Mouse (Mus musculus): Measurements from ENCODE around the gene Prr15l. TPM values are rescaled to one million over a fixed set of nuclear protein-coding genes. Genes with fewer than 3 reads are reported as not detected.

Gene Prr15l
- polyA plus RNA-seq, 1 experiment from 2014 or later, result 0.27 TPM

DNA sequence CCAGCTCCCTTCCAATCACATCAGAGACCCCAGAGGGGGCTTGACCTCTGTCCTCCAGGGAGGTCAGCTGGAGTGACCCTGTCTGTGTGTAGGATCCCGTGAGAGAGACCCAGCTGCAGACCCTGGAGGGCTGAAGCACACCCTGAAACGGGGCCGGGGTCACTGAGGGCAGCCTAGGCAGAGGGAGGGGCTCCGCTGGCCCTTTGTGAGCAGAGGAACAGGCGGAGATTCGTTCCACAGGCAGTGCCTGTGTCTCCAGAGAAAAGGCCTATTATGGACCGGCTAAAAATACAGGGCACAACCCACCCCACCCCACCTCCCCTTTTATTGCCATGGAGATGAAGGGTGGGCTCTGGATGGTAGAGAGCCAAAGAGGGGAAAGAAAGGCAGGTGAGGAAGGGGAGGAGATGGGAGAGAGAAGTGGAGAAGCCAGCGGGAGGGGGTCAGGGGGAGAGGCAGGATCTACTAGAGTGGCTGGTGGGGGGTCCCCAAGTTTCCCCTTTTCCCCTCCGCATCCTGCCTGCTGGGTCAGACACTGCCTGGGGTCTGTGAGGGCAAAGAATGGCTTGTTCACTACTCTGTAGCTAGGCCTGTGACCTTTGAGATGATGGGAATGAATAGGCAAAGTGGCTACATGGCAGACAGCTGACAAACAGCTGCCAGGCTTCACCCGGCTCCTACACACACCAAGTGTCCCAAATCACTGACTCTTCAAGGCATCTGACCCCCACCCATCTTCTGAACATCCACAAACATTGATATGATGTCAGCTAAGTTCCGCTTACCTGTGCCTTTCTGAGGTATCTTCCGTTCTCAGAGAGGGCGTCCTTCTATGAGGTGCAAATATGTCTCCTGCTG is 28.2 kb upstream of the Prr15l start:
- Histone ChIP-seq H3K27ac (ENCODE audit: low read length) (peak overlapping the region; percentile 67; the same call in 1 of the 2 replicates), H3K4me3 (replicated peaks; ENCODE audit: low read length) (no peak overlapping the region), H3K4me2 (ENCODE audit: low read length) (no peak overlapping the region; the same call in 1 of the 2 replicates), H3K9ac (replicated peaks; ENCODE audit: low read depth, low read length) (peak overlapping the region; percentile 37), H3K27me3 (replicated peaks; ENCODE audit: control insufficient read depth, insufficient read depth, low read length) (no peaks in the 10 kb centered on the region), H3K36me3 (ENCODE audit: control insufficient read depth, insufficient read depth) (no peaks in the 10 kb centered on the region), H3K9me3 (ENCODE audit: control insufficient read depth, low read length) (no peaks in the 10 kb centered on the region), H3K4me1 (replicated peaks; ENCODE audit: control insufficient read depth, insufficient read depth, low read length) (peaks cover 51% of the 10 kb centered on the region)
- ATAC-seq, result no peak
- 24% methylated on average over 13 of the region's 13 CpGs for WGBS

DNA sequence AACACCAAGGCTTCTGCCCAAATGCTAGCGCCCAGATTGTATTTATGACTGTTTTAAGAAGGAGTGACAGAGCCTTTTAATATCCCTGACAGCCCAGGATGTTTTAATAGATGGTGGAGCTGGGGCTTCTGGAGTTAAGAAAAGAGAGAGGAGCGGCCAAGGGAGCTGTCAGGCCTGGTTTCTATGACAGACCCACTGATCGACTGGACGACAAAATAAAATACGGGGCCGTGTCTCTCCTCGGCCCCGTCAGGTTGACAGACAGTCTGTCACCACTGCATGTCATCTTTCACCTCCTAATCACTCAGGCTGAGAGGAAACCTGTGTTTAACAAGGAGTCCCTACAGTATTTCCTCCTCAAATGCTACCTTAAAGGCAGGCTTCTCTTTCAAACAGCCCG is 26.6 kb upstream of the Prr15l start:
- H3K9me3 ChIP-seq (ENCODE audit: control insufficient read depth, low read length), result no peaks in the 10 kb centered on the region
- peaks cover 52% of the 10 kb centered on the region for H3K4me1 ChIP-seq (replicated peaks; ENCODE audit: control insufficient read depth, insufficient read depth, low read length)
- H3K36me3 ChIP-seq (ENCODE audit: control insufficient read depth, insufficient read depth), result no peaks in the 10 kb centered on the region
- no peaks in the 10 kb centered on the region for H3K27me3 ChIP-seq (replicated peaks; ENCODE audit: control insufficient read depth, insufficient read depth, low read length)
- WGBS, result 33% methylated on average over 9 of the region's 9 CpGs
- ATAC-seq, result no peak
- no peak overlapping the region for H3K9ac ChIP-seq (replicated peaks; ENCODE audit: low read depth, low read length)
- no peak overlapping the region for H3K4me3 ChIP-seq (replicated peaks; ENCODE audit: low read length)
- peak overlapping the region; percentile 38 for H3K27ac ChIP-seq (ENCODE audit: low read length)
- no peak overlapping the region for H3K4me2 ChIP-seq (ENCODE audit: low read length)

DNA sequence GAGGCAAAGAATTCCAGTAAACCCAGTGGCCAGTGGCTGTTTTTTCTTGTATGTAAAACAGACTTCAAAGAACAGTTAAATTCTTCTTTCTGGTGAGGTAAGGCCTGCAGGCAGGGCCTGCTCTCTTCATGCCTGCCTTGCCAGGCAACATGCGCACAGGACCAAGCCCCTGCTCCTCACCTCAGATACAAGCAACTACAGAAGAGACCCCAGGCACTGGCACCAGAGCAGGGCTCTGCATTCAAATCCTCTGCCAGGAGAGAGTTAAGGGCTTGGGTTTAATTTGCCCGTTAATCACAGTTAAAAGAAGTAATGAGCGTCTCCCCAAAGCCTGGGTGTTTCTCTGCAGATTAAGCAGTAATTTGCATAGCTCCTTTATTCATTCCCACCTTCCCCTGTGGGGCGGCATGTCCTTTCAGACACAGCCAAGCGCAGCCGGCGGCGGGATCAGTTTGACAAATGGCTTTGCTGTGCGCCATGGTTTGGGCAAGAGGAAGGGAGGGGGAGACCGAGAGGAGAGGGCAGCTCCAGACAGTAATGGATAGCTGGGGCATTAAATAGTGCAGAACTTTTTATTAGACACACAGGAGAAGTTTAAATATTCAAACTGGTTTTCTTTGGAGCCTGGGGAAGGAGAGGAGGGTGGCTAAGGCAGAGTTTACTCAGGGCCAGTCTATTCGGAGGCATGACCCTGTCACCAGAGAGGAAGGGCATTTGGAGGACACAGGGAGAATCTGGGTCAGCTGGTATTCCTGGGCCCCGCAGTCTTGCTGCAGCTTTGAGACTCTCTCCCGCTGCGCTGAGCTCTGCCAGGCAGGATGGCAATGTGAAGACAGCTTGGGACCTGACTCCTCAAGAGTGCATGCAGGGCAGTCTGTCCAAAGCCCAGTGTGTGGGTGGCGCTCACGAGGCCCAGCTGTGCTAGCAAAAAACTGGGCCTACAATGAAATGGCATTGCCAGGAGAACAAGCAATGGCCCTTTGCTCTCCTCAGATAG is 25.0 kb upstream of the Prr15l start:
- WGBS, result 4% methylated on average over 16 of the region's 16 CpGs
- Histone ChIP-seq H3K9ac (replicated peaks; ENCODE audit: low read depth, low read length) (0 out of 2 replicates have a peak overlapping the region, but pooled peaks have one; percentile 27), H3K4me1 (replicated peaks; ENCODE audit: control insufficient read depth, insufficient read depth, low read length) (peaks cover 49% of the 10 kb centered on the region)

DNA sequence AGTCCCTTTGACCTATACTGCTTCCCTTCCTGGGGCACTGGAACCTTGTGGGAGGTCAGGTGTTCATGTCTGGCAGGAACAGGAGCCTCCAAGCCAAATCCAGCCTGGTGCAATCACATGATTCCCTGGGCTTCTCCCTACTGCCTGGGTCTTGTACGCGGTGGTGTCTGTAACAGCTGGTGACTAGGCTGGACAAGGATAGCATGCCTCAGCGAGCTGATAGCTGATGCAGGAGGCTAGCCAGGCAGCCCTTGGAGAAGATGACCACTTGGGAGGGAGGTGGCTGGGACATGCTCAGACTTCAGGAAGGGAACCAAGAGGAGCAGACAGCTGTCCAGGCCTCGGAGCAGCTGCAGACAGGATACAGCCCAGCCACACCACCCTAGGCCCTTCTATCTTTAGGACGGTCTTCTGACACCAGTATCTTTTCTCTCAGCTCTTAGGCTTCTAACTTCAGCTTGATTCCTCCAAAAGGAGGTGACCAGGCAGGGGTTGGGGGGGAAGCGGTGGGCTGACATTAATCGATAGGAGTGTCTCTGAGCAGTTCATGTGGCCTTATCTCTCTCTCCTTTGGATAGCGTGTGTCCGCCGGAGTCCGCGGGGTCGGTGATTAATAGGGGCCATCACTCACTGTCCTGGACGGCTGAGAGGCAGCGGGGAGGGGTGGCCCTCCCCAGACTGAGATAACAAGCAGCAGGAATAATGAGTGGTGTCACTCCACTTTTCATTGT is 21.3 kb upstream of the Prr15l start:
- no peak overlapping the region for H3K9ac ChIP-seq (replicated peaks; ENCODE audit: low read depth, low read length)
- no peak overlapping the region for H3K4me2 ChIP-seq (ENCODE audit: low read length)
- H3K27me3 ChIP-seq (replicated peaks; ENCODE audit: control insufficient read depth, insufficient read depth, low read length), result no peaks in the 10 kb centered on the region
- peaks cover 15% of the 10 kb centered on the region for H3K36me3 ChIP-seq (ENCODE audit: control insufficient read depth, insufficient read depth)
- no peak overlapping the region for H3K4me3 ChIP-seq (replicated peaks; ENCODE audit: low read length)
- peaks cover 28% of the 10 kb centered on the region for H3K4me1 ChIP-seq (replicated peaks; ENCODE audit: control insufficient read depth, insufficient read depth, low read length)
- no peaks in the 10 kb centered on the region for H3K9me3 ChIP-seq (ENCODE audit: control insufficient read depth, low read length)
- WGBS, result 64% methylated on average over 15 of the region's 15 CpGs
- no peak overlapping the region for H3K27ac ChIP-seq (ENCODE audit: low read length)
- no peak for ATAC-seq

More for the DNA sequence above, 25.0 kb upstream of the Prr15l start:
- Histone ChIP-seq H3K4me3 (replicated peaks; ENCODE audit: low read length) (no peak overlapping the region), H3K4me2 (ENCODE audit: low read length) (no peak overlapping the region), H3K27me3 (replicated peaks; ENCODE audit: control insufficient read depth, insufficient read depth, low read length) (no peaks in the 10 kb centered on the region), H3K27ac (ENCODE audit: low read length) (peak overlapping the region; percentile 91), H3K36me3 (ENCODE audit: control insufficient read depth, insufficient read depth) (0 out of 2 replicates have a peak, but pooled peaks cover 3% of the 10 kb centered on the region), H3K9me3 (ENCODE audit: control insufficient read depth, low read length) (no peaks in the 10 kb centered on the region)
- peak; percentile 92 for ATAC-seq

DNA sequence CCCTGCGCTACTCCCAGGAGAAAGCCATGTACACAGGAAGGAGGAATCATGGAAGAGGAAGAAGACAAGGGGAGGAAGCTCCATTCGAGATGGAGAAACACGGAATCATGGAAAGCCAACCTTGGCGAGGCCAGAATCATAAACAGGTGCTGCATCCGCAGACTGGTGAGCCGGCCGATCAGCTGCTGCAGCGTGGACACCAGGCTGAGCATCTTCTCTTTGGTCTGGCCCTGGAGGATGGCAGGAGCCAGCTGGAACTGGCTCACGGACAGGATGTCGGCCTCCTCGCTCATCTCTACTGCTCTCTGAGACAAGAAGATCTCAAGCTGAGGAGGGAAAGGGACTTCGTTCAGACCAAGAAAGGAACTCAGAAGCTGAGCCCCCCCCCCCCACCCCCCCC is 19.3 kb upstream of the Prr15l start:
- Histone ChIP-seq H3K27me3 (replicated peaks; ENCODE audit: control insufficient read depth, insufficient read depth, low read length) (no peaks in the 10 kb centered on the region), H3K9me3 (ENCODE audit: control insufficient read depth, low read length) (no peaks in the 10 kb centered on the region), H3K4me2 (ENCODE audit: low read length) (no peak overlapping the region), H3K4me3 (replicated peaks; ENCODE audit: low read length) (no peak overlapping the region), H3K4me1 (replicated peaks; ENCODE audit: control insufficient read depth, insufficient read depth, low read length) (peaks cover 8% of the 10 kb centered on the region), H3K9ac (replicated peaks; ENCODE audit: low read depth, low read length) (no peak overlapping the region), H3K36me3 (ENCODE audit: control insufficient read depth, insufficient read depth) (peaks cover 15% of the 10 kb centered on the region), H3K27ac (ENCODE audit: low read length) (no peak overlapping the region)
- 93% methylated on average over 12 of the region's 12 CpGs for WGBS
- ATAC-seq, result no peak

DNA sequence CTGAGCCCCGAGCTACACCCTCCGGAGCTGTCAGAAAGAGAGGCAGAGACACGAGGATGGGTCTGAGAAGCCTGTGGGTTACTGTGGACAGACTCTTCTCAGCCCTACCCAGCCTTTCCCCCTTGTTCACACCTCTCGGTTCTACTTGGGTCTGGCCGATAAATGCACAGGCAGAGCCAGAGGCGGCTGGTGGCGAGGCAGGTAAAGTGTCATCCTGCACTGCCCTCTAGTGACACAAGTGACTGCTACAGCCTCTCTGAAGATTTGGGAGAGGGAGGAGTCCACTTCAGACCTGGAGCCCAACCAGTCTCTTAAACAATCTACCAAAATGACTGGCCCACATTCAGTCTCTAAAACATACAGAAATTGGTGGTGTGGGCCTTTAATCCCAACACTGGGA is 17.9 kb upstream of the Prr15l start:
- H3K27me3 ChIP-seq (replicated peaks; ENCODE audit: control insufficient read depth, insufficient read depth, low read length), result no peaks in the 10 kb centered on the region
- H3K27ac ChIP-seq (ENCODE audit: low read length), result no peak overlapping the region
- ATAC-seq, result peak; percentile 74
- H3K9ac ChIP-seq (replicated peaks; ENCODE audit: low read depth, low read length), result peak overlapping the region; percentile 4; the same call in 1 of the 2 replicates
- H3K4me3 ChIP-seq (replicated peaks; ENCODE audit: low read length), result no peak overlapping the region
- H3K4me2 ChIP-seq (ENCODE audit: low read length), result no peak overlapping the region
- H3K36me3 ChIP-seq (ENCODE audit: control insufficient read depth, insufficient read depth), result peaks cover 15% of the 10 kb centered on the region
- no peaks in the 10 kb centered on the region for H3K9me3 ChIP-seq (ENCODE audit: control insufficient read depth, low read length)
- peaks cover 7% of the 10 kb centered on the region for H3K4me1 ChIP-seq (replicated peaks; ENCODE audit: control insufficient read depth, insufficient read depth, low read length)
- 27% methylated on average over 7 of the region's 7 CpGs for WGBS

DNA sequence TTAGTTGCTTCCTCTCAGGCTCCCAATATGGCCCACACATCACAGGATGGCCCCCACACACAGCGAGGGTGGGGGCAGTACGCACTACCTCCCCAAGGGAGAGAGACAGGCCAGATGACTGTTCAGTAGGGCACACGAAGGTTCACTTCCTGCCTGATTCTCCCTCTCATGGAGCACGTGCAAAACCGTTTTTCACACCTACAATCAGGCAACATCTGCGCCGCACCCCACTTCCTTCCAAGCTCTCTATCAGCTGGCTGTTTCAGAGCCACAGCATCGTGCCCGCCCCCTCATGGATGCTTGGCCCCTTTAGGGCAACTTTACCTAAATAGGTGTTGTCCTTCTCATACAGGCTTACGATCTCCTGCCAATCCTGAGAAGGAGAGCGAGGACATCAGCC is 15.2 kb upstream of the Prr15l start:
- H3K4me2 ChIP-seq (ENCODE audit: low read length), result no peak overlapping the region
- peaks cover 14% of the 10 kb centered on the region for H3K36me3 ChIP-seq (ENCODE audit: control insufficient read depth, insufficient read depth)
- ATAC-seq, result no peak
- H3K4me3 ChIP-seq (replicated peaks; ENCODE audit: low read length), result no peak overlapping the region
- H3K9ac ChIP-seq (replicated peaks; ENCODE audit: low read depth, low read length), result no peak overlapping the region
- H3K4me1 ChIP-seq (replicated peaks; ENCODE audit: control insufficient read depth, insufficient read depth, low read length), result peaks cover 12% of the 10 kb centered on the region
- no peak overlapping the region for H3K27ac ChIP-seq (ENCODE audit: low read length)
- WGBS, result 93% methylated on average over 11 of the region's 11 CpGs
- H3K27me3 ChIP-seq (replicated peaks; ENCODE audit: control insufficient read depth, insufficient read depth, low read length), result 0 out of 2 replicates have a peak, but pooled peaks cover 3% of the 10 kb centered on the region
- no peaks in the 10 kb centered on the region for H3K9me3 ChIP-seq (ENCODE audit: control insufficient read depth, low read length)

DNA sequence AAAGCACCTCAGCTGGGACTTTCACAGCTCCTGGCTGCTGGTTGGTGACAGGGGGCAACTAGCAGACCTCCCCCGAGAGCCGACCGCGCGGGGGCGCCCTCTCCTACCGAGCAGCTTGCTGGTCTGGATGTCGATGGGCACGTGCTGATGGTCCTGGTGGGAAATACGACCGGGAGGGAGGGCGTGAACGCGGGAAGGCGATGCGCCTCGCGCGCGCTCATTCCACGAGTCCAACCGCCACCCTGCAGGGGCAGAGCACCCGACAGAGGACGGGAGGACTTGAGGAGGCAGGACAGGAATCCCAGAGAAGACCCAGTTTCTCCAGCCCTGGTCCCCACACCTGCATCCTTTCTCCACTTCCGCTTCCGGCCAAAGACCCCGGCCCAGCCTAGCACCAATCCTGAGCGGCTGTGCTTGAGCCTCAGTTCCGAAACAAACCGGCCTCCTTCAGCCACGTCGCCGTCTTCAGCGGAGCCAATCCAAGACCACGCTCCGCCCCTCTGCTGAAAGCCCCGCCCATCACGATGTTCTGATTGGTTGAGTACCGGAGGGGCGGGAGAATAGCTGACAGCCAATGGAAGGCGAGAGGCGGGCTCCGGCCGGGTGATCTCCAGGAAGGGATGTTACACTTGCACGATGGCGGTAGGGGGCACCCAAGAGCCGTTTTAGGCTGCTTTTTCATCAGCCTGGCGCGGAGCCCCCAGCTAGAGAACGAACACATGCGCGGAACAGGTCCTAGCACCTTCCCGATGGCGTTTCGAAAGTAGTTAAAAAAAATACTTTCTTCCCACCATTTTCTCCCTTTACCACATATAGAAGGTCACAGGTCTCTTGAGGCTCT is 11.6 kb upstream of the Prr15l start, which contains the start of gene Cdk5rap3:
Gene Cdk5rap3, minus strand, starts transcription at position 453 of the 841 bp plus-strand sequence.
- no peaks in the 10 kb centered on the region for H3K9me3 ChIP-seq (ENCODE audit: control insufficient read depth, low read length)
- ATAC-seq, result peak; percentile 98
- peak within 1 kb of the TSS; percentile 84 for H3K4me3 ChIP-seq (replicated peaks; ENCODE audit: low read length)
- peak within 1 kb of the TSS; percentile 48 for H3K27ac ChIP-seq (ENCODE audit: low read length)
- peak within 1 kb of the TSS; percentile 74 for H3K9ac ChIP-seq (replicated peaks; ENCODE audit: low read depth, low read length)
- H3K36me3 ChIP-seq (ENCODE audit: control insufficient read depth, insufficient read depth), result no peaks in the 10 kb centered on the region
- H3K27me3 ChIP-seq (replicated peaks; ENCODE audit: control insufficient read depth, insufficient read depth, low read length), result peaks cover 3% of the 10 kb centered on the region; the same call in 1 of the 2 replicates
- peak within 1 kb of the TSS; percentile 77 for H3K4me2 ChIP-seq (ENCODE audit: low read length)
- under 1% methylated on average over 55 of the region's 55 CpGs for WGBS
- H3K4me1 ChIP-seq (replicated peaks; ENCODE audit: control insufficient read depth, insufficient read depth, low read length), result peaks cover 9% of the 10 kb centered on the region
